Mouse (Mus musculus) neural tube, embryonic 14.5 days (tissue): ENCODE results near the gene Ubn1. TPM values are rescaled to one million over a fixed set of nuclear protein-coding genes. Genes with fewer than 3 reads are reported as not detected.

Experiments used
- ATAC-seq: fragments of 200-750 bp; cut with Nextera tagmentation; 2 replicates; pipeline ENCODE4 v1.8.0; 2017; ENCODE audit warnings: low read depth, mild to moderate bottlenecking, moderate TSS enrichment, moderate library complexity
- H3K27ac ChIP-seq: fragments of 300-500 bp; sonication (generic); 2 replicates; pipeline ENCODE4 v1.5.1; 2014; ENCODE audit warnings: low read depth, mild to moderate bottlenecking, control low read depth, low read length, moderate library complexity, mixed read lengths
- H3K27me3 ChIP-seq: fragments of 300-500 bp; sonication (generic); 2 replicates; pipeline ENCODE4 v1.6.1; 2014; ENCODE audit warnings: low read length; ENCODE audit not compliant: control insufficient read depth, insufficient read depth
- H3K36me3 ChIP-seq: fragments of 300-500 bp; sonication (generic); 2 replicates; pipeline ENCODE4 v1.6.1; 2014; ENCODE audit warnings: low read length, mixed read lengths; ENCODE audit not compliant: control insufficient read depth, insufficient read depth
- H3K4me1 ChIP-seq: fragments of 300-500 bp; sonication (generic); 2 replicates; pipeline ENCODE4 v1.6.1; 2014; ENCODE audit warnings: low read length; ENCODE audit not compliant: control insufficient read depth, insufficient read depth
- H3K4me2 ChIP-seq: fragments of 300-500 bp; sonication (generic); 2 replicates; pipeline ENCODE4 v1.6.1; 2014; ENCODE audit warnings: mild to moderate bottlenecking, low read depth, low read length, control low read depth
- H3K4me3 ChIP-seq: fragments of 300-500 bp; sonication (generic); 2 replicates; pipeline ENCODE4 v1.5.1; 2014; ENCODE audit warnings: low read depth, low read length, control low read depth, mixed read lengths
- H3K9ac ChIP-seq: fragments of 300-500 bp; sonication (generic); replicated peaks from 2 replicates; pipeline ENCODE4 v1.6.1; 2014; ENCODE audit warnings: low read depth, mild to moderate bottlenecking, control low read depth, low read length, mixed read lengths
- H3K9me3 ChIP-seq: fragments of 300-500 bp; sonication (generic); 2 replicates; pipeline ENCODE4 v1.6.1; 2016; ENCODE audit warnings: low read length; ENCODE audit not compliant: control insufficient read depth
- WGBS: fragments of 180-500 bp; shearing (Covaris S2); extraction: QIAGEN DNeasy Blood & Tissue Kit; methylation state at CpG from one replicate; pipeline ENCODE4 v1.1.7; 2014; 5-methylcytosine and 5-hydroxymethylcytosine counted together
- polyA plus RNA-seq: library from polyadenylated mRNA; unstranded; fragments of >200 nt; fragmentation: Nextera tagmentation; extraction: Ambion mirVana; gene quantifications from 2 replicates; pipeline ENCODE4 v1.2.1, GENCODE M21; 2014

Gene Ubn1
- polyA plus RNA-seq, 1 experiment from 2014 or later, result 14.4 TPM

DNA sequence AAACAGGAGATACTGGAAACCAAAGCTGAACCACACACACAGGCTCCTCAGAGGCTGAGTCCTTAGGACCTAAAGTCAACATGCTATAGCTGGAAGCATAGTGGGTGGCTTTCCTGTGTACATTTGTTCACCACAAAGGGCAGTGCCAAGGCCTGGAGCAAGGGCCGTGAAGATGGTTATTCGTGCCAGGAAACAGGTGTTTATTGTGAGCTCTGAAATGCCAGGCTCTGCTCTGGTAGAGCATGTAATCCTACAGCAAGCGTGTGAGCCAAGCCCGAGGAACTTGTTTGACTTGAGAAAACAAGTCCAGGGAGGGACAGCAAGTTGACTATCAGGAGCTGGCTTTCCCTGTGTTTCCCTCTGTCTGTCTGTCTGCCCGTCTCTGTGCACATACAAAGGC, 43.4 kb downstream of the Ubn1 start:
- Histone ChIP-seq H3K27ac (no peak overlapping the region), H3K27me3 (no peaks in the 10 kb centered on the region), H3K9ac (no peak overlapping the region), H3K4me1 (no peaks in the 10 kb centered on the region), H3K36me3 (peaks cover 6% of the 10 kb centered on the region; the same call in 1 of the 2 replicates), H3K4me3 (no peak overlapping the region), H3K9me3 (no peaks in the 10 kb centered on the region), H3K4me2 (no peak overlapping the region)
- WGBS, result 87% methylated on average over 5 of the region's 5 CpGs
- no peak for ATAC-seq

DNA sequence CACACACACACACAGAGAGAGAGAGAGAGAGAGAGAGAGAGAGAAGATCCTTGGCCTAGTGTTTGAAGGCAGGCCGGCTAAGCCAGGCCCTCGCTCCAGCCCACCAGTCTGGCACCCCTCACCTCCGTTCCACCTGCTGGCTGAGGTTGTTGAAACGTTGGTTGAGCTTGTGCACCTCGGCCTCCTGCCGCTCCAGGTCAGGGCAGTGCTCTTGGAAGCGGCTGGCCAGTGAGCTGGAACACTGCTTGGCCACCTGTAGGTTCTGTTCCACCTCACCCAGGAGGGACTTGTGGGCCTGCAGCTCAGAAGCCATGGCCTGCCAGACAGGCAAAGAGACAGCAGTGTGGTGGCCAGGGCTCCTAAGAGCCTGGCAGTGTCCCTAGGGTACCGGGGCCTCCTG, 46.6 kb downstream of the Ubn1 start:
- no peaks in the 10 kb centered on the region for H3K4me1 ChIP-seq
- no peak overlapping the region for H3K9ac ChIP-seq
- H3K4me2 ChIP-seq, result no peak overlapping the region
- H3K4me3 ChIP-seq, result no peak overlapping the region
- no peaks in the 10 kb centered on the region for H3K9me3 ChIP-seq
- 84% methylated on average over 8 of the region's 8 CpGs for WGBS
- no peak for ATAC-seq
- no peak overlapping the region for H3K27ac ChIP-seq
- no peaks in the 10 kb centered on the region for H3K36me3 ChIP-seq
- H3K27me3 ChIP-seq, result no peaks in the 10 kb centered on the region

DNA sequence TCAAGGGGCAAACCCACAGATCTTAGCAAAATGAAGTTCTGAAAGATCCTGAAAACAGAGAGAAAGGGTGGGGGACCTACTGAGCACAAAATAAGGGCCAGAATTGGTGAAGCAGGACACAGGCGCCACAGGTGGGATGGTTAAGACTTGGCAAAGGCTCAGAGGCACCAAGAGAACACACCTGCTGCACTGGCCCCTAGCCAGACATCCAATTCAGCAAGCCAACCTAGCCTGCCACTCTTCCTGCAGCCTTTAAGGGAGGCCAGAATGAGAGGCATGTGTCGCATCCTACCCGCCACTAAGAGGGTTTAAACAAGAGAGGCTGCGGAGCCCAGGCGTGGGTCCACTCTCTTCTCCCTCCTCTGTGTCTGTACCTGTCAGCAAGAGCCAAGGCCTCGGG, 51.1 kb downstream of the Ubn1 start:
- no peak for ATAC-seq
- no peaks in the 10 kb centered on the region for H3K4me1 ChIP-seq
- H3K27ac ChIP-seq, result no peak overlapping the region
- H3K9me3 ChIP-seq, result no peaks in the 10 kb centered on the region
- WGBS, result 90% methylated on average over 6 of the region's 6 CpGs
- H3K36me3 ChIP-seq, result no peaks in the 10 kb centered on the region
- no peak overlapping the region for H3K9ac ChIP-seq
- no peaks in the 10 kb centered on the region for H3K27me3 ChIP-seq
- no peak overlapping the region for H3K4me3 ChIP-seq
- no peak overlapping the region for H3K4me2 ChIP-seq

DNA sequence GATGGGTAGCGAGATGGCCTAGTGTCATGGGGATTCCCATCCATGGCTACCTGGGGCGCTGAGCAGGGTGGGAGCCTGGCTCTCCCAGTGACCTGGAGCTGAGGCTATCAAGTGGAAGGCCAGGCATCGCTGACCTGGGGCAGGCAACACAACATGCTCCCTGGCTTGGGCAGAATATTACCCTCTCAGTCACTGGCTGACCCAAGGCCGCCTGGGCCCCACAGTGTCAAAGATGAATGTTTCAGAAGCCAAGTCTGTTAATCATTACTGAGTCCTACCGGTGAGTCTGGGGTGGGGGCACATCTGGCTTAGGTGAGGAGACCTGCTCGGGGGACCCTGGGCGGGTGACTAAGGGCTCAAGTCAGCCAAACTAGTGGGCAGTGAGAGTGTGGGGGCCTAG, 60.0 kb downstream of the Ubn1 start:
- Histone ChIP-seq H3K4me3 (no peak overlapping the region), H3K36me3 (no peaks in the 10 kb centered on the region), H3K27ac (no peak overlapping the region), H3K4me1 (no peaks in the 10 kb centered on the region), H3K9me3 (no peaks in the 10 kb centered on the region), H3K9ac (no peak overlapping the region), H3K4me2 (no peak overlapping the region), H3K27me3 (no peaks in the 10 kb centered on the region)
- 88% methylated on average over 7 of the region's 7 CpGs for WGBS
- ATAC-seq, result no peak

DNA sequence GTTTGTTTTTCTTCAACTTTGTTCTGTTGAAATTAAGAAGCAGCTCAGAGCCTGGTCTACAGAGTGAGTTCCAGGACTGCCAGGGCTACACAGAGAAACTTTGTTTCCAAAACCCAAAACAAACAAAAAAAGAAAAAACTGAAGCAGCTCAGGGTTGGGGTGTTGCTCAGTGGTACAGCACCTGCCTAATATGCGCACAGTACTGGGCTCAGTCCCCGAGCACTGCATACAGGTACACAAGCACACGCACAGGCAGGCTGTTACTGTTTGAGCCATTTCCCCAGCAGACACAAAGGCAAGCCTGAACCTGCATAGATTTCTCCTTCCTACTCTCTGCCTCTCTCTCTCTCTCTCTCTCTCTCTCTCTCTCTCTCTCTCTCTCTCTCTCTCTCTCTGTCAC, 61.2 kb downstream of the Ubn1 start:
- no peak for ATAC-seq
- Histone ChIP-seq H3K27me3 (no peaks in the 10 kb centered on the region), H3K4me1 (no peaks in the 10 kb centered on the region), H3K4me3 (no peak overlapping the region), H3K27ac (no peak overlapping the region), H3K36me3 (no peaks in the 10 kb centered on the region), H3K9ac (no peak overlapping the region), H3K9me3 (no peaks in the 10 kb centered on the region), H3K4me2 (no peak overlapping the region)
- WGBS, result 93% methylated on average over 3 of the region's 3 CpGs

DNA sequence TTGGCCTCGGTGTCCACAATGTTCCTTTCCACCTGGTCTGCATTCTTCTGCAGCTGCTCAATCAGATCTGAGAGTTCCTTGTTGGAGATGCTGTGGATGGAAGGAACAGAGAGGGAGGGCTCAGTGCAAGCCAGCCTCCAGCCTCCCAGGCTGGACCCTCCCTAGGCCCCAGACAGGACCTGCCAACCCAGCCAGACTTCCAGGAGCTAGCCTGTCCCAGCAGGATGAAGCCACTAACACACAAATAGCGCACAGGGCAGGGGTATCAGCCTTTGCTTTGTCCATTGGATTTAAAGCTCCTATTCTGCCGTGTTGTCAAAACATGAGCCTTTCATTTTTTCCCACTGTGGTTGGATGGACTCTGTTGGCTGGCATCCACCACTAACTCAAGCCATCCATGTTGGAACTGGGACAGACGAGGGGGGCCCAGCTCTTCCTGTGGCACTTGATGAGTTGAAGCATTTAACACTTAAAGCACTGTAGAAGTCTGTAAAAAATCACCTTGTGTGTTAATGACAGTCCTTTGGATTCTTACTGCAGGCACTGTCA, 63.2 kb downstream of the Ubn1 start:
- 75% methylated on average over 4 of the region's 4 CpGs for WGBS
- H3K27ac ChIP-seq, result no peak overlapping the region
- H3K9me3 ChIP-seq, result no peaks in the 10 kb centered on the region
- H3K9ac ChIP-seq, result no peak overlapping the region
- no peak overlapping the region for H3K4me2 ChIP-seq
- no peak for ATAC-seq
- no peaks in the 10 kb centered on the region for H3K27me3 ChIP-seq
- no peak overlapping the region for H3K4me3 ChIP-seq
- H3K36me3 ChIP-seq, result no peaks in the 10 kb centered on the region
- no peaks in the 10 kb centered on the region for H3K4me1 ChIP-seq

DNA sequence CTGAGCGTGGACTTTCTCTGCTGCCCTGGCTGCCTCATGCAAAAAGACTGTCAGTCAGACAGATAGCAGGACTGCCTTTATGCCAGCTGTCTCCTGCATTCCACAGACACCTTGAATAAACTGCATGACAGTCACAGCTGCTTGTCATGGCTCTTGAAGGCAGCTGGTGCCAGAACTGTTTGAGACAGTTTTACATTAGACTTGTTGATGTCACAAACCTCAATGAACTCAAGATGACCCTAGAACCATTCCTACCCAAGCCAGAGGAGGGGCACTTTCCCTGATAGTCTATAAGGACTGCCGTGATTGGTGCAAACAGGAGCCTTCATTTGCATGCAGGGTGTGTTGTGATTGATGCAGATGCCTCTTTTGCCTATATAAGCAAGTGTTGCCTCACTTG, 63.7 kb downstream of the Ubn1 start:
- H3K9me3 ChIP-seq, result no peaks in the 10 kb centered on the region
- H3K4me3 ChIP-seq, result no peak overlapping the region
- H3K27ac ChIP-seq, result no peak overlapping the region
- no peak overlapping the region for H3K9ac ChIP-seq
- H3K4me1 ChIP-seq, result no peaks in the 10 kb centered on the region
- no peaks in the 10 kb centered on the region for H3K36me3 ChIP-seq
- no peaks in the 10 kb centered on the region for H3K27me3 ChIP-seq
- no peak overlapping the region for H3K4me2 ChIP-seq
- 81% methylated on average over 2 of the region's 2 CpGs for WGBS
- no peak for ATAC-seq

DNA sequence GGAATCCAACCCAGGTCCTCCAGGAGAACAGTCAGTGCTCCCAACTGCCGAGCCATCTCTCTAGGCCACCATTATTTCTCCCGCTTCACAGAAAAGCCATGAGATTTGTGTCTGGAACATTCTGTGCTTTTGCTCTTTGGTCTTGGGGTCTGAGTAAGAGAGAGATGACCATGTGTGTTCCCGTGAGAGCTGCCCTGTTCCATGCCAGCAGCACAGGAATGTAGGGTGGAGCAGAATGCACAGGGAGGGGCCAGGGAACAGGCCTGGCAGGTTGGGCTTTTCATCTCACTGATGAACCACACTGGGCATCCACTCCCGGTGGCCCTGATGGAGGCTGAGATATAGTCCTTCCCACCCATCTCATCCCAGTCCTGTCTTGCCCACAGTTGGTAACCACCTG, 69.5 kb downstream of the Ubn1 start:
- Histone ChIP-seq H3K4me1 (no peaks in the 10 kb centered on the region), H3K4me3 (no peak overlapping the region), H3K9ac (no peak overlapping the region), H3K36me3 (no peaks in the 10 kb centered on the region), H3K27ac (no peak overlapping the region), H3K9me3 (no peaks in the 10 kb centered on the region), H3K4me2 (no peak overlapping the region), H3K27me3 (no peaks in the 10 kb centered on the region)
- no peak for ATAC-seq
- 87% methylated on average over 4 of the region's 4 CpGs for WGBS

DNA sequence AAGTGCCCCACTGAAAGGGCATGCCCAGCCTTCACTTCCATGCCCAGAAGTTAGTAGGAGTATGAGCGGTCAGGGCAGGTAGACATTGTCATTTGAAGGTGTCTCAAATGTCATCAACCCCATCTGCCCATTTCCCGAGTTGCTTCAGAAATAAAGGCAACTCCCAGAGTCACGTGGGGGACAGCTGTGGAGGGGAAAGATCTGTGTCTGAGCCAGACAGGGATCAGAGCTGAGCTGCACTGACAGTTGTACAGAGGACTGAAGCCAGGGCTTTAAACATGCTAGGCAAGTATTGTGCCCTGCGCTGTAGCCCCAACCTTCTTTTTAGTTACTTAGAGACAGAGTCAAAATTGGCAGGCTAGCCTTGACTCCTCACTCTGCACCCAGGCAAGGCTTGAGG, 70.0 kb downstream of the Ubn1 start:
- no peak overlapping the region for H3K27ac ChIP-seq
- no peaks in the 10 kb centered on the region for H3K36me3 ChIP-seq
- H3K9me3 ChIP-seq, result no peaks in the 10 kb centered on the region
- H3K4me3 ChIP-seq, result no peak overlapping the region
- H3K4me2 ChIP-seq, result no peak overlapping the region
- H3K9ac ChIP-seq, result no peak overlapping the region
- WGBS, result 80% methylated on average over 4 of the region's 4 CpGs
- no peaks in the 10 kb centered on the region for H3K27me3 ChIP-seq
- no peaks in the 10 kb centered on the region for H3K4me1 ChIP-seq
- no peak for ATAC-seq

DNA sequence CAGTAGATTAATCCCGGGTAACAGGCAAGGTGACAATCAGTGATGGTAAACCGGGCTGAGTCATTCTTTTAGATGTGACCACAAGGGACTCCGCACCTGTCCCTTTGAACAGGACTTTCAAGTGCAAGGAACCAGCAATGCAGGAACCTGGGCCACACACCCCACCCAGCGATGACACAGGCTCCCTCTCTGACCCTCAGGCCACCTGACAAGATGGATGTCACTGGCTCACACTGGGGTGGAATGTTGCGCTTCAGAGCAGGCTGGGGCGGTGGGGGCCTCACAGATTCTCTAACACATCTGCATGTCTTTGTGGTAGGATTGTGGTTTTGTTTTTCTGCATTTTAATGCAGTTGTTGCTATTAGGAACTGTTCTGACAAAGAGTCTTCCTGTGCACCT, 73.6 kb downstream of the Ubn1 start:
- Histone ChIP-seq H3K9me3 (no peaks in the 10 kb centered on the region), H3K27me3 (no peaks in the 10 kb centered on the region), H3K27ac (no peak overlapping the region), H3K4me2 (no peak overlapping the region), H3K9ac (no peak overlapping the region), H3K4me1 (no peaks in the 10 kb centered on the region), H3K36me3 (no peaks in the 10 kb centered on the region), H3K4me3 (no peak overlapping the region)
- 75% methylated on average over 6 of the region's 6 CpGs for WGBS
- ATAC-seq, result no peak
